Mouse (Mus musculus) limb, embryonic 13.5 days (tissue): ENCODE results near the gene St3gal4. TPM values are rescaled to one million over a fixed set of nuclear protein-coding genes. Genes with fewer than 3 reads are reported as not detected.

Experiments used
- ATAC-seq: fragments of 200-750 bp; cut with Nextera tagmentation; 2 replicates; pipeline ENCODE4 v1.8.0; 2017; ENCODE audit warnings: low read depth, moderate number of reproducible peaks, moderate TSS enrichment; ENCODE audit not compliant: low FRiP score
- H3K27ac ChIP-seq: fragments of 300-500 bp; sonication (generic); 2 replicates; pipeline ENCODE4 v1.5.1; 2015; ENCODE audit warnings: inconsistent platforms, mild to moderate bottlenecking, moderate library complexity
- H3K27me3 ChIP-seq: fragments of 300-500 bp; sonication (generic); 2 replicates; pipeline ENCODE4 v1.6.1; 2015; ENCODE audit warnings: mild to moderate bottlenecking, inconsistent platforms
- H3K36me3 ChIP-seq: fragments of 300-500 bp; sonication (generic); 2 replicates; pipeline ENCODE4 v1.6.1; 2015; ENCODE audit warnings: inconsistent platforms, mild to moderate bottlenecking, moderate library complexity
- H3K4me1 ChIP-seq: fragments of 300-500 bp; sonication (generic); 2 replicates; pipeline ENCODE4 v1.6.1; 2015; ENCODE audit warnings: inconsistent platforms
- H3K4me2 ChIP-seq: fragments of 300-500 bp; sonication (generic); replicated peaks from 2 replicates; pipeline ENCODE4 v1.6.1; 2015; ENCODE audit warnings: inconsistent platforms, mild to moderate bottlenecking, moderate library complexity
- H3K4me3 ChIP-seq: fragments of 300-500 bp; sonication (generic); 2 replicates; pipeline ENCODE4 v1.5.1; 2015; ENCODE audit warnings: moderate library complexity, mild to moderate bottlenecking, inconsistent platforms
- H3K9ac ChIP-seq: fragments of 300-500 bp; sonication (generic); 2 replicates; pipeline ENCODE4 v1.6.1; 2015; ENCODE audit warnings: mild to moderate bottlenecking, inconsistent platforms
- H3K9me3 ChIP-seq: fragments of 300-500 bp; sonication (generic); 2 replicates; pipeline ENCODE4 v1.6.1; 2016; ENCODE audit warnings: inconsistent platforms
- WGBS: fragments of 180-500 bp; shearing (Covaris S2); methylation state at CpG from one replicate; pipeline ENCODE4 v1.1.7; 2015; 5-methylcytosine and 5-hydroxymethylcytosine counted together
- polyA plus RNA-seq: library from polyadenylated mRNA; unstranded; fragments of >200 nt; fragmentation: Nextera tagmentation; extraction: Ambion mirVana; gene quantifications from 2 replicates; pipeline ENCODE4 v1.2.1, GENCODE M21; 2015

St3gal4 gene
- polyA plus RNA-seq, 1 experiment from 2014 or later: 37.9 TPM

- Histone ChIP-seq H3K4me2 (no peak overlapping the region), H3K36me3 (0 out of 2 replicates have a peak, but pooled peaks cover 3% of the 10 kb centered on the region), H3K27ac (no peak overlapping the region), H3K4me3 (no peak overlapping the region), H3K27me3 (peaks cover 20% of the 10 kb centered on the region), H3K9me3 (no peaks in the 10 kb centered on the region), H3K9ac (no peak overlapping the region), H3K4me1 (peaks cover 23% of the 10 kb centered on the region)
- WGBS: 7% methylated on average over 3 of the region's 3 CpGs
- no peak for ATAC-seq
Measured at GRCm38 (mm10) chr9:35019372-35019771, 99.7 kb downstream of the St3gal4 start.

GRCm38 (mm10) chr9:35018056-35018455 is 101.0 kb downstream of the St3gal4 start:
- no peaks in the 10 kb centered on the region for H3K9me3 ChIP-seq
- 0 out of 2 replicates have a peak, but pooled peaks cover 3% of the 10 kb centered on the region for H3K36me3 ChIP-seq
- 21% methylated on average over 5 of the region's 5 CpGs for whole genome bisulfite sequencing
- H3K4me3 ChIP-seq: no peak overlapping the region
- peak overlapping the region; percentile 51 for H3K4me2 ChIP-seq
- H3K9ac ChIP-seq: no peak overlapping the region
- ATAC-seq: 0 out of 2 replicates have a peak, but pooled peaks have one; percentile 30
- peaks cover 23% of the 10 kb centered on the region for H3K4me1 ChIP-seq
- no peak overlapping the region for H3K27ac ChIP-seq
- H3K27me3 ChIP-seq: 0 out of 2 replicates have a peak, but pooled peaks cover 9% of the 10 kb centered on the region

GRCm38 (mm10) chr9:35017563-35017962 is 101.5 kb downstream of the St3gal4 start:
- 0 out of 2 replicates have a peak, but pooled peaks cover 9% of the 10 kb centered on the region for H3K27me3 ChIP-seq
- H3K4me3 ChIP-seq: no peak overlapping the region
- peaks cover 23% of the 10 kb centered on the region for H3K4me1 ChIP-seq
- peak; percentile 54; the same call in 1 of the 2 replicates for ATAC-seq
- no peaks in the 10 kb centered on the region for H3K9me3 ChIP-seq
- no peak overlapping the region for H3K27ac ChIP-seq
- WGBS: 12% methylated on average over 13 of the region's 13 CpGs
- H3K4me2 ChIP-seq: peak overlapping the region; percentile 51
- H3K9ac ChIP-seq: peak overlapping the region; percentile 53; the same call in 1 of the 2 replicates
- H3K36me3 ChIP-seq: 0 out of 2 replicates have a peak, but pooled peaks cover 3% of the 10 kb centered on the region

- no peaks in the 10 kb centered on the region for H3K9me3 ChIP-seq
- 50% methylated on average over 4 of the region's 4 CpGs for WGBS
- H3K27me3 ChIP-seq: 0 out of 2 replicates have a peak, but pooled peaks cover 9% of the 10 kb centered on the region
- H3K4me3 ChIP-seq: no peak overlapping the region
- ATAC-seq: no peak
- H3K27ac ChIP-seq: no peak overlapping the region
- H3K4me2 ChIP-seq: no peak overlapping the region
- H3K4me1 ChIP-seq: peaks cover 23% of the 10 kb centered on the region
- H3K36me3 ChIP-seq: 0 out of 2 replicates have a peak, but pooled peaks cover 3% of the 10 kb centered on the region
- no peak overlapping the region for H3K9ac ChIP-seq
Measured at GRCm38 (mm10) chr9:35016762-35017161, 102.3 kb downstream of the St3gal4 start.

- 82% methylated on average over 14 of the region's 14 CpGs for WGBS
- H3K4me2 ChIP-seq: no peak overlapping the region
- no peaks in the 10 kb centered on the region for H3K36me3 ChIP-seq
- H3K9me3 ChIP-seq: no peaks in the 10 kb centered on the region
- no peak overlapping the region for H3K27ac ChIP-seq
- H3K27me3 ChIP-seq: 0 out of 2 replicates have a peak, but pooled peaks cover 3% of the 10 kb centered on the region
- peaks cover 4% of the 10 kb centered on the region; the same call in 1 of the 2 replicates for H3K4me1 ChIP-seq
- no peak for ATAC-seq
- H3K9ac ChIP-seq: no peak overlapping the region
- H3K4me3 ChIP-seq: no peak overlapping the region
Measured at GRCm38 (mm10) chr9:35007697-35008341, 111.2 kb downstream of the St3gal4 start.

DNA sequence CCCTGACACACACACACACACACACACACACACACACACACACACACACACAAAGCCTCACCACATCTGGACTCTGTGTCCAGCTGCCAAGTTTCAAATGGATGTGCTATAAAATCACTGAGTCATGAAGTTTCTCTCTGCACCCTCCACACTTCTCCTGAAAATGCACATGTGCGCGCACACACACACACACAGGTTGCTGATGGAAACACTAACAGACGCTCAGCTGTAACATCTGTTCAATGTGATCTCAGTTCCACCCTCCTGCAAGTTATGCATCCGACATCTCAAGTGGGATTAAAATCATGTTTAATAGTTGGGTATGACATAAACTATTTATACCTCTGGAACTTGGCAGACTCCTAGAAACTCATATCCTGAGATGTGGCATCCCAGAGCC is 115.0 kb downstream of the St3gal4 start:
- Histone ChIP-seq H3K27ac (peak overlapping the region; percentile 6; the same call in 1 of the 2 replicates), H3K4me2 (no peak overlapping the region), H3K9ac (no peak overlapping the region), H3K9me3 (no peaks in the 10 kb centered on the region), H3K27me3 (0 out of 2 replicates have a peak, but pooled peaks cover 3% of the 10 kb centered on the region), H3K36me3 (no peaks in the 10 kb centered on the region), H3K4me1 (0 out of 2 replicates have a peak, but pooled peaks cover 1% of the 10 kb centered on the region), H3K4me3 (no peak overlapping the region)
- WGBS: 47% methylated on average over 4 of the region's 4 CpGs
- peak; percentile 88 for ATAC-seq

DNA sequence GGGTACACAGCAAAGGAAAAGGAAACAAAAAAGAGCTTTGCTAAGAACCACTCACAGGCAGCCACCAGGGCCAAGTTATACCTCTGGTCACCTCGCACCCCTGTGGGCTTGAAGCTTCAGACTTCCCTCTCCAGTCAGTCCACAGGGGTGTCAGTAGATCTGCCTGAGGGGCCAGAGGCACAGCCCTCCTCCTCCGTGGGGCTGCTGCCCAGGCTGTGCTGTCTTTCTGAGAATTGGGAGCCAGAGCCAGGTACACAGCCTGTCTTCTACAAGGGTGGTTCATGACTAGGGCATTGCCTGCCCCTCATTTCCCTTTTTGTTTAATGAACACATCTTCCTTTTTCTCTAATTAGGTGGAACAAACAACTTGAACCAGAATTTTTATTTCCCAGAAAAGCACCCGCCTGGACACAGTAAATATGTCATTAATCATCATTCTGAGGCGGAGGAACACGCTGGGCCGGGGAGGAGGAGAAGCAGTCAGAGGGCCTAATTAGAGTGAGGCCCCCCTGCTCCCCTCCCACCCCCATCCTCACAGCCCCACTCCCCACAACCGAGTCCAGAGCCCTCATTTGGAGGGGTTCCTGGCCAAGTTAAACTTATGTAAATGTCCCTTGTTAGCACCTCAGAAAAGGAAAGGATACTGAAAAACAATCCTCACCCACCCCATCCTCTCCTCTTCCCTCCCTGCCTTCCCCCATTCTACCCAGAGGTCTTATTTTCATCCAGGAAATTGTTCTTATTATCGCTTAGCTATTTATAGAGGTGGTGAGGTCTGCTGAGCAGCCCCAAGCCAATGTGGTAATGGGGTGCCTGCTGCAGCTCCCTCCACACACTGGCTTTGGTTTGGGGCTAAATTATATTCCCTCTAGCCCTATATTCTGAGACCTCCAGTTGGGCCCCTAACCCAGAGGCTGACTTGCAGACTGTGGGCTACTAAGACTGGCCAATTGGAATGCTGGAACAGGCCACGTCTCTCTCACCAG is 120.9 kb downstream of the St3gal4 start:
- peaks cover 24% of the 10 kb centered on the region for H3K4me1 ChIP-seq
- no peaks in the 10 kb centered on the region for H3K27me3 ChIP-seq
- H3K9me3 ChIP-seq: no peaks in the 10 kb centered on the region
- ATAC-seq: 0 out of 2 replicates have a peak, but pooled peaks have one; percentile 38
- H3K4me2 ChIP-seq: no peak overlapping the region
- H3K36me3 ChIP-seq: no peaks in the 10 kb centered on the region
- no peak overlapping the region for H3K27ac ChIP-seq
- WGBS: 20% methylated on average over 9 of the region's 9 CpGs
- H3K4me3 ChIP-seq: no peak overlapping the region
- H3K9ac ChIP-seq: no peak overlapping the region

Other genes with a start within 250 kb of the St3gal4 start
- gene Dcps, start 56.8 kb upstream of the St3gal4 start, polyA plus RNA-seq: 78.2 and 80.9 TPM in 2 replicates
- 145 and 148 TPM in 2 replicates for gene Srpr, start 80.9 kb upstream of the St3gal4 start, polyA plus RNA-seq
- gene Tirap, start 81.0 kb upstream of the St3gal4 start, polyA plus RNA-seq: 15.4 and 16.3 TPM in 2 replicates
- gene Foxred1, start 91.8 kb upstream of the St3gal4 start, polyA plus RNA-seq: 44.3 and 44.7 TPM in 2 replicates
- 54.2 and 58.2 TPM in 2 replicates for gene Fam118b, start 148.5 kb upstream of the St3gal4 start, polyA plus RNA-seq
- 29.6 and 31.9 TPM in 2 replicates for gene Rpusd4, start 148.6 kb upstream of the St3gal4 start, polyA plus RNA-seq